Mouse (Mus musculus) liver, embryonic 14.5 days (tissue): ENCODE results near the gene Itgb7.

Experiments
- CTCF ChIP-seq: IDR thresholded peaks from 2 replicates; pipeline ENCODE4 v1.5.1; 2016; ENCODE audit warnings: antibody characterized with exemption, low read depth, control low read depth
- EP300 ChIP-seq: IDR thresholded peaks from 2 replicates; pipeline ENCODE4 v1.6.1; 2016; ENCODE audit warnings: antibody characterized with exemption, low read depth

DNA sequence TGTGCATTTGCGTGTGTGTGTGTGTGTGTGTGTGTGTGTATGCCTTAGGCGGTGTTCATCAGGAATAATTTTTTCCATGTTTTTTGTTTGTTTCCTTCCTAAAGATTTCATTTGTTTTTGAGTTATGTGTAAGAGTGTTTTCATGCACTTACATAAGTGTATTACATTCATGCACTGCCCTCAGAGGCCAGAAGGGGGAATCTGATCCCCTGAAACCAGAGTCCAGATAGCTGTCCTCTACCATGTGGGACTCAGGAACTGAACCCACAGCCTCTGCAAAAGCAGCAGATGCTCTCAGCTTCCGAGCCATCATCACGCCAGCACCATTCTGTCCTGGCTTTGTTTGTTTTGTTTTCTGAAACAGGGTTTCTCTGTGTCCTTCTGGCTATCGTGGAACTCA is 33.8 kb upstream of the Itgb7 start:
- TF ChIP-seq EP300 (no peak), CTCF (peak; percentile 34; the same call in 1 of the 2 replicates)
